Mouse (Mus musculus) hematopoietic multipotent progenitor cell, adult 10-12 weeks (in vitro differentiated cells): ENCODE measurements around the gene 1700084M14Rik. TPM values are rescaled to one million over a fixed set of nuclear protein-coding genes. Genes with fewer than 3 reads are reported as not detected.

ENCODE experiments used
- polyA plus RNA-seq: library from polyadenylated mRNA; stranded (reverse); fragments of >175 nt; gene quantifications from 2 replicates; pipeline ENCODE4 v1.2.3, GENCODE M21; 2012; ENCODE audit warnings: low replicate concordance

1700084M14Rik gene
- not detected in 2 replicates for polyA plus RNA-seq

GRCm38 (mm10) chrX:91575811-91576210, at the start of gene 1700084M14Rik:
Gene 1700084M14Rik (minus strand): TSS chrX:91575911.

Other genes starting within 250 kb of the 1700084M14Rik start
- gene Mageb2, start 244.2 kb downstream of the 1700084M14Rik start, polyA plus RNA-seq = not detected in 2 replicates
- gene Gm5072, start 183.4 kb downstream of the 1700084M14Rik start, polyA plus RNA-seq = not detected in 2 replicates
- gene Gm8914, start 95.8 kb downstream of the 1700084M14Rik start, polyA plus RNA-seq = not detected in 2 replicates
- not detected in 2 replicates for gene Gm14781, start 56.3 kb upstream of the 1700084M14Rik start, polyA plus RNA-seq
- not detected in 2 replicates for gene Mageb5, start 207.1 kb upstream of the 1700084M14Rik start, polyA plus RNA-seq